Mouse (Mus musculus): ENCODE results near the gene Accsl. TPM values are rescaled to one million over a fixed set of nuclear protein-coding genes. Genes with fewer than 3 reads are reported as not detected.

Accsl gene
- polyA plus RNA-seq, 1 experiment from 2014 or later = not detected

Other genes with a start within 250 kb of the Accsl start
- gene Alx4, start 226.8 kb downstream of the Accsl start, polyA plus RNA-seq (2014; fragmentation: Nextera tagmentation; extraction: Ambion mirVana) = 0.17 and 0.54 TPM in 2 replicates
- gene Ext2, start 46.6 kb downstream of the Accsl start, polyA plus RNA-seq (2014; fragmentation: Nextera tagmentation; extraction: Ambion mirVana) = 60.3 and 75.6 TPM in 2 replicates
- gene Accs, start 19.2 kb downstream of the Accsl start, polyA plus RNA-seq (2014; fragmentation: Nextera tagmentation; extraction: Ambion mirVana) = 6.6 and 7.7 TPM in 2 replicates
- gene Gm13889, start 88.0 kb upstream of the Accsl start, polyA plus RNA-seq (2014; fragmentation: Nextera tagmentation; extraction: Ambion mirVana) = 2.8 and 4.1 TPM in 2 replicates
- not detected in 2 replicates for gene Gm27027, start 127.2 kb upstream of the Accsl start, polyA plus RNA-seq (2014; fragmentation: Nextera tagmentation; extraction: Ambion mirVana)
- gene Alkbh3, start 141.7 kb upstream of the Accsl start, polyA plus RNA-seq (2014; fragmentation: Nextera tagmentation; extraction: Ambion mirVana) = 58.6 and 59.8 TPM in 2 replicates